Mouse (Mus musculus): ENCODE measurements around the gene Ppt2. TPM values are rescaled to one million over a fixed set of nuclear protein-coding genes. Genes with fewer than 3 reads are reported as not detected.

Gene Ppt2
- polyA plus RNA-seq (2016; fragmentation: Nextera tagmentation; extraction: Ambion mirVana) = 22.1 and 22.4 TPM in 2 replicates

GRCm38 (mm10) chr17:34627943-34628643 is at the start of gene Ppt2:
TSS of gene Ppt2 (minus strand) at chr17:34628510.
- WGBS = 10% methylated on average over 29 of the region's 29 CpGs
- Histone ChIP-seq H3K27me3 (ENCODE audit: poor library complexity, severe bottlenecking) (peaks cover 51% of the 10 kb centered on the region), H3K4me1 (peaks cover 67% of the 10 kb centered on the region), H3K27ac (peak within 1 kb of the TSS; percentile 89), H3K36me3 (replicated peaks) (peaks cover 20% of the 10 kb centered on the region), H3K9me3 (no peaks in the 10 kb centered on the region), H3K4me3 (peak within 1 kb of the TSS; percentile 80)
- DNase-seq (ENCODE audit: extremely low spot score, low spot score) = no peak

GRCm38 (mm10) chr17:34676671-34677070 is 48.4 kb upstream of the Ppt2 start:
- no peaks in the 10 kb centered on the region for H3K36me3 ChIP-seq (replicated peaks)
- no peaks in the 10 kb centered on the region for H3K9me3 ChIP-seq
- 77% methylated on average over 12 of the region's 12 CpGs for WGBS
- peaks cover 76% of the 10 kb centered on the region for H3K27me3 ChIP-seq (ENCODE audit: poor library complexity, severe bottlenecking)
- H3K4me1 ChIP-seq = peaks cover 11% of the 10 kb centered on the region
- H3K4me3 ChIP-seq = no peak overlapping the region
- no peak for DNase-seq (ENCODE audit: extremely low spot score, low spot score)
- H3K27ac ChIP-seq = no peak overlapping the region

- H3K4me3 ChIP-seq = no peak overlapping the region
- no peak for DNase-seq (ENCODE audit: extremely low spot score, low spot score)
- no peak overlapping the region for H3K27ac ChIP-seq
- WGBS = 84% methylated on average over 6 of the region's 6 CpGs
- peaks cover 81% of the 10 kb centered on the region for H3K27me3 ChIP-seq (ENCODE audit: poor library complexity, severe bottlenecking)
- no peaks in the 10 kb centered on the region for H3K9me3 ChIP-seq
- H3K4me1 ChIP-seq = peaks cover 16% of the 10 kb centered on the region
- H3K36me3 ChIP-seq (replicated peaks) = no peaks in the 10 kb centered on the region
Measured at GRCm38 (mm10) chr17:34676093-34676460, 47.8 kb upstream of the Ppt2 start.

GRCm38 (mm10) chr17:34675205-34676092 is 47.1 kb upstream of the Ppt2 start:
- DNase-seq (ENCODE audit: extremely low spot score, low spot score) = no peak
- peaks cover 85% of the 10 kb centered on the region for H3K27me3 ChIP-seq (ENCODE audit: poor library complexity, severe bottlenecking)
- H3K36me3 ChIP-seq (replicated peaks) = no peaks in the 10 kb centered on the region
- no peak overlapping the region for H3K4me3 ChIP-seq
- no peaks in the 10 kb centered on the region for H3K9me3 ChIP-seq
- WGBS = 79% methylated on average over 13 of the region's 13 CpGs
- no peak overlapping the region for H3K27ac ChIP-seq
- H3K4me1 ChIP-seq = peaks cover 22% of the 10 kb centered on the region

GRCm38 (mm10) chr17:34674524-34675204 is 46.4 kb upstream of the Ppt2 start:
- peaks cover 85% of the 10 kb centered on the region for H3K27me3 ChIP-seq (ENCODE audit: poor library complexity, severe bottlenecking)

GRCm38 (mm10) chr17:34673139-34673538 is 44.8 kb upstream of the Ppt2 start:
- Histone ChIP-seq H3K27me3 (ENCODE audit: poor library complexity, severe bottlenecking) (peaks cover 79% of the 10 kb centered on the region), H3K36me3 (replicated peaks) (no peaks in the 10 kb centered on the region), H3K27ac (no peak overlapping the region), H3K9me3 (no peaks in the 10 kb centered on the region), H3K4me1 (peaks cover 22% of the 10 kb centered on the region), H3K4me3 (no peak overlapping the region)
- WGBS = 86% methylated on average over 7 of the region's 7 CpGs
- no peak for DNase-seq (ENCODE audit: extremely low spot score, low spot score)

More at GRCm38 (mm10) chr17:34674524-34675204, 46.4 kb upstream of the Ppt2 start:
- Histone ChIP-seq H3K4me1 (peaks cover 22% of the 10 kb centered on the region), H3K27ac (no peak overlapping the region), H3K9me3 (no peaks in the 10 kb centered on the region), H3K36me3 (replicated peaks) (no peaks in the 10 kb centered on the region), H3K4me3 (no peak overlapping the region)
- DNase-seq (ENCODE audit: extremely low spot score, low spot score) = no peak
- WGBS = 73% methylated on average over 11 of the region's 11 CpGs

- no peak for DNase-seq (ENCODE audit: extremely low spot score, low spot score)
- 37% methylated on average over 49 of the region's 49 CpGs for WGBS
- Histone ChIP-seq H3K27ac (no peak overlapping the region), H3K9me3 (no peaks in the 10 kb centered on the region), H3K36me3 (replicated peaks) (no peaks in the 10 kb centered on the region), H3K4me3 (peak overlapping the region; percentile 51), H3K4me1 (peaks cover 22% of the 10 kb centered on the region), H3K27me3 (ENCODE audit: poor library complexity, severe bottlenecking) (peaks cover 77% of the 10 kb centered on the region)
Measured at GRCm38 (mm10) chr17:34672246-34672792, 44.0 kb upstream of the Ppt2 start.

GRCm38 (mm10) chr17:34671151-34672066 is 43.1 kb upstream of the Ppt2 start:
- DNase-seq (ENCODE audit: extremely low spot score, low spot score) = peak; percentile 50
- Histone ChIP-seq H3K27me3 (ENCODE audit: poor library complexity, severe bottlenecking) (peaks cover 71% of the 10 kb centered on the region), H3K27ac (no peak overlapping the region), H3K4me3 (peak overlapping the region; percentile 51), H3K36me3 (replicated peaks) (no peaks in the 10 kb centered on the region), H3K4me1 (peaks cover 22% of the 10 kb centered on the region), H3K9me3 (no peaks in the 10 kb centered on the region)
- 9% methylated on average over 93 of the region's 93 CpGs for WGBS

- no peak for DNase-seq (ENCODE audit: extremely low spot score, low spot score)
- WGBS = 65% methylated on average over 7 of the region's 7 CpGs
- peaks cover 62% of the 10 kb centered on the region for H3K27me3 ChIP-seq (ENCODE audit: poor library complexity, severe bottlenecking)
Measured at GRCm38 (mm10) chr17:34670235-34670634, 41.9 kb upstream of the Ppt2 start, which contains the start of gene Tnxb. TSS of gene Tnxb (plus strand) at chr17:34670535.

GRCm38 (mm10) chr17:34664472-34664871 is 36.2 kb upstream of the Ppt2 start:
- Histone ChIP-seq H3K27ac (no peak overlapping the region), H3K27me3 (ENCODE audit: poor library complexity, severe bottlenecking) (peaks cover 38% of the 10 kb centered on the region), H3K36me3 (replicated peaks) (no peaks in the 10 kb centered on the region), H3K4me3 (no peak overlapping the region), H3K4me1 (peaks cover 14% of the 10 kb centered on the region), H3K9me3 (no peaks in the 10 kb centered on the region)
- WGBS = 83% methylated on average over 7 of the region's 7 CpGs
- DNase-seq (ENCODE audit: extremely low spot score, low spot score) = no peak

More at GRCm38 (mm10) chr17:34670235-34670634, 41.9 kb upstream of the Ppt2 start, which contains the start of gene Tnxb:
- no peaks in the 10 kb centered on the region for H3K36me3 ChIP-seq (replicated peaks)
- H3K4me3 ChIP-seq = peak within 1 kb of the TSS; percentile 51
- no peaks in the 10 kb centered on the region for H3K9me3 ChIP-seq
- peaks cover 22% of the 10 kb centered on the region for H3K4me1 ChIP-seq
- H3K27ac ChIP-seq = no peak within 1 kb of the TSS

- 50% methylated on average over 1 of the region's 1 CpGs for WGBS
- peaks cover 14% of the 10 kb centered on the region for H3K4me1 ChIP-seq
- no peak for DNase-seq (ENCODE audit: extremely low spot score, low spot score)
- H3K27me3 ChIP-seq (ENCODE audit: poor library complexity, severe bottlenecking) = peaks cover 41% of the 10 kb centered on the region
- H3K4me3 ChIP-seq = no peak overlapping the region
- no peak overlapping the region for H3K27ac ChIP-seq
- H3K9me3 ChIP-seq = no peaks in the 10 kb centered on the region
- H3K36me3 ChIP-seq (replicated peaks) = no peaks in the 10 kb centered on the region
Measured at GRCm38 (mm10) chr17:34663558-34663957, 35.2 kb upstream of the Ppt2 start.
